Mouse (Mus musculus) MEL (cell line): Measurements from ENCODE around the gene Rock2. TPM values are rescaled to one million over a fixed set of nuclear protein-coding genes. Genes with fewer than 3 reads are reported as not detected.

Experiments
- DNase-seq: peaks from one replicate; pipeline ENCODE4 v3.0.0; 2011; ENCODE audit warnings: low read depth, low spot score
- H3K27ac ChIP-seq: 2 replicates; pipeline ENCODE4 v1.5.1; 2012; ENCODE audit warnings: low read depth, mild to moderate bottlenecking, control low read depth, low read length, moderate library complexity; ENCODE audit not compliant: control insufficient read depth
- H3K27me3 ChIP-seq, 2 experiments: fragments of 150-350 bp in 1 of 2; sonication (generic) in 1 of 2; 2 replicates each; pipeline ENCODE4 v1.6.1; 2012; ENCODE audit warnings: low read length in 2 of 2, mild to moderate bottlenecking in 2 of 2, improper control_type of control experiment in 1 of 2, moderate library complexity in 1 of 2; ENCODE audit not compliant: insufficient read depth in 2 of 2, control insufficient read depth in 1 of 2
- H3K36me3 ChIP-seq, 2 experiments: 2 replicates each; pipeline ENCODE4 v1.6.1; 2012 to 2014; ENCODE audit warnings: low read length in 2 of 2, improper control_type of control experiment in 1 of 2, inconsistent platforms in 1 of 2, mild to moderate bottlenecking in 1 of 2; ENCODE audit not compliant: insufficient read depth in 2 of 2, control insufficient read depth in 1 of 2
- H3K4me1 ChIP-seq, 2 experiments: fragments of 150-350 bp in 1 of 2; sonication (generic) in 1 of 2; 2 replicates each; pipeline ENCODE4 v1.6.1; 2012; ENCODE audit warnings: low read length in 2 of 2, improper control_type of control experiment in 1 of 2, mild to moderate bottlenecking in 1 of 2; ENCODE audit not compliant: insufficient read depth in 2 of 2, control insufficient read depth in 1 of 2
- H3K4me3 ChIP-seq, 2 experiments: fragments of 150-350 bp in 1 of 2; sonication (generic) in 1 of 2; 2 replicates each; pipeline ENCODE4 v1.5.1; 2012; ENCODE audit warnings: low read depth in 2 of 2, low read length in 2 of 2, mild to moderate bottlenecking in 2 of 2, moderate library complexity in 2 of 2, control low read depth in 1 of 2, improper control_type of control experiment in 1 of 2; ENCODE audit not compliant: control insufficient read depth in 1 of 2, insufficient read depth in 1 of 2
- H3K79me2 ChIP-seq: 2 replicates; pipeline ENCODE4 v1.6.1; 2012; ENCODE audit warnings: mild to moderate bottlenecking, low read length, moderate library complexity; ENCODE audit not compliant: control insufficient read depth, poor library complexity, insufficient read depth
- H3K9ac ChIP-seq: 2 replicates; pipeline ENCODE4 v1.6.1; 2012; ENCODE audit warnings: low read depth, mild to moderate bottlenecking, control low read depth, low read length, moderate library complexity; ENCODE audit not compliant: control insufficient read depth, poor library complexity, severe bottlenecking
- H3K9me3 ChIP-seq: fragments of 150-350 bp; sonication (generic); replicated peaks from 2 replicates; pipeline ENCODE4 v1.6.1; 2012; ENCODE audit warnings: mild to moderate bottlenecking, low read length, improper control_type of control experiment, moderate library complexity; ENCODE audit not compliant: insufficient read depth
- BHLHE40 ChIP-seq: IDR thresholded peaks from 2 replicates; pipeline ENCODE4 v1.6.1; 2012; ENCODE audit warnings: low read depth, mild to moderate bottlenecking, inconsistent platforms, low read length, improper control_type of control experiment, borderline replicate concordance
- CHD2 ChIP-seq: IDR thresholded peaks from 2 replicates; pipeline ENCODE4 v1.6.1; 2011; ENCODE audit warnings: low read length, improper control_type of control experiment
- CTCF ChIP-seq, 3 experiments: IDR thresholded peaks in 2 of 3; conservative IDR thresholded peaks in 1 of 3; 2 replicates each; pipeline ENCODE4 v1.5.1; 2011 to 2012; ENCODE audit warnings: low read length in 3 of 3, low read depth in 2 of 3, mild to moderate bottlenecking in 2 of 3, improper control_type of control experiment in 1 of 3, inconsistent platforms in 1 of 3, mixed read lengths in 1 of 3, moderate library complexity in 1 of 3; ENCODE audit not compliant: control insufficient read depth in 1 of 3, insufficient read depth in 1 of 3, poor library complexity in 1 of 3, severe bottlenecking in 1 of 3
- E2F4 ChIP-seq: IDR thresholded peaks from 2 replicates; pipeline ENCODE4 v1.6.1; 2011; ENCODE audit warnings: low read depth, low read length, improper control_type of control experiment, borderline replicate concordance
- EP300 ChIP-seq, 2 experiments: IDR thresholded peaks; 2 replicates each; pipeline ENCODE4 v1.6.1; 2011; ENCODE audit warnings: improper control_type of control experiment in 2 of 2, low read length in 2 of 2, low read depth in 1 of 2, mild to moderate bottlenecking in 1 of 2
- JUND ChIP-seq: IDR thresholded peaks from 2 replicates; pipeline ENCODE4 v1.6.1; 2011; ENCODE audit warnings: low read depth, mild to moderate bottlenecking, improper control_type of control experiment, low read length
- KAT2A ChIP-seq: conservative IDR thresholded peaks from 2 replicates; pipeline ENCODE4 v1.6.1; 2012; ENCODE audit warnings: low read depth, low read length, improper control_type of control experiment, inconsistent platforms
- MAFK ChIP-seq: IDR thresholded peaks from 2 replicates; pipeline ENCODE4 v1.6.1; 2011; ENCODE audit warnings: low read depth, mild to moderate bottlenecking, low read length, improper control_type of control experiment, borderline replicate concordance
- MAX ChIP-seq: IDR thresholded peaks from 2 replicates; pipeline ENCODE4 v1.6.1; 2011; ENCODE audit warnings: low read length, improper control_type of control experiment
- MAZ ChIP-seq: IDR thresholded peaks from 2 replicates; pipeline ENCODE4 v1.6.1; 2012; ENCODE audit warnings: low read depth, mild to moderate bottlenecking, inconsistent platforms, low read length, improper control_type of control experiment
- MEF2A ChIP-seq: IDR thresholded peaks from 2 replicates; pipeline ENCODE4 v1.6.1; 2014; ENCODE audit warnings: low read depth, mild to moderate bottlenecking, inconsistent platforms, low read length, improper control_type of control experiment; ENCODE audit not compliant: poor library complexity, insufficient replicate concordance, severe bottlenecking; ENCODE audit errors: extremely low read depth
- MXI1 ChIP-seq: IDR thresholded peaks from 2 replicates; pipeline ENCODE4 v1.6.1; 2011; ENCODE audit warnings: mild to moderate bottlenecking, low read depth, low read length, improper control_type of control experiment
- MYC ChIP-seq: IDR thresholded peaks from 2 replicates; pipeline ENCODE4 v1.6.1; 2011; ENCODE audit warnings: low read depth, mild to moderate bottlenecking, low read length, improper control_type of control experiment, moderate library complexity
- POLR2A ChIP-seq, 2 experiments: IDR thresholded peaks; 2 replicates each; pipeline ENCODE4 v1.6.1; 2011 to 2012; ENCODE audit warnings: low read length in 2 of 2, mild to moderate bottlenecking in 2 of 2, control low read depth in 1 of 2, improper control_type of control experiment in 1 of 2, low read depth in 1 of 2, moderate library complexity in 1 of 2; ENCODE audit not compliant: control insufficient read depth in 1 of 2, insufficient read depth in 1 of 2, poor library complexity in 1 of 2
- POLR2AphosphoS2 ChIP-seq: IDR thresholded peaks from 2 replicates; pipeline ENCODE4 v1.6.1; 2011; ENCODE audit warnings: low read length, improper control_type of control experiment
- SIN3A ChIP-seq: IDR thresholded peaks from 2 replicates; pipeline ENCODE4 v1.6.1; 2012; ENCODE audit warnings: low read length, improper control_type of control experiment, inconsistent platforms
- TAL1 ChIP-seq: IDR thresholded peaks from 2 replicates; pipeline ENCODE4 v1.6.1; 2012; ENCODE audit warnings: mild to moderate bottlenecking, inconsistent platforms, low read length, moderate library complexity, mixed read lengths
- TBP ChIP-seq: IDR thresholded peaks from 2 replicates; pipeline ENCODE4 v1.8.0; 2011; ENCODE audit warnings: low read depth, low read length, improper control_type of control experiment
- TCF12 ChIP-seq: IDR thresholded peaks from 2 replicates; pipeline ENCODE4 v1.6.1; 2014; ENCODE audit warnings: low read depth, mild to moderate bottlenecking, inconsistent platforms, low read length, improper control_type of control experiment, moderate library complexity
- USF2 ChIP-seq, 2 experiments: IDR thresholded peaks; 2 replicates each; pipeline ENCODE4 v1.6.1; 2011 to 2012; ENCODE audit warnings: improper control_type of control experiment in 2 of 2, low read length in 2 of 2, borderline replicate concordance in 1 of 2, inconsistent platforms in 1 of 2, low read depth in 1 of 2, mild to moderate bottlenecking in 1 of 2; ENCODE audit not compliant: insufficient read depth in 1 of 2
- ZMIZ1 ChIP-seq: IDR thresholded peaks from 2 replicates; pipeline ENCODE4 v1.6.1; 2012; ENCODE audit warnings: low read depth, mild to moderate bottlenecking, inconsistent platforms, low read length, improper control_type of control experiment, moderate library complexity
- polyA plus RNA-seq, 2 experiments: library from polyadenylated mRNA; stranded (reverse) in 1 of 2; unstranded in 1 of 2; fragments of >175 nt in 1 of 2; fragments of >200 nt in 1 of 2; gene quantifications; 2 replicates each; pipeline versions ENCODE4 v1.2.1 to v1.2.4; 2012; ENCODE audit warnings: low replicate concordance in 2 of 2, low read depth in 1 of 2; ENCODE audit not compliant: insufficient read length in 2 of 2, insufficient read depth in 1 of 2, missing spikeins in 1 of 2
- total RNA-seq: library from RNA; depleted of rRNA; stranded (reverse); fragments of 300-350 nt; gene quantifications from 2 replicates; pipeline ENCODE4 v1.2.3, GENCODE M21; 2012

The Rock2 gene
- total and polyA plus RNA-seq, 3 experiments, result 10.9 to 46.4 (median 14.4) TPM

- peak overlapping the region; percentile 63 for H3K9ac ChIP-seq
- peaks cover 19 to 29% of the 10 kb centered on the region in 2 experiments for H3K4me1 ChIP-seq
- DNase-seq, result no peak
- peak overlapping the region; percentile 58 to 99 for H3K4me3 ChIP-seq
- H3K27me3 ChIP-seq, result no peaks in the 10 kb centered on the region; a peak in 2 of 4 replicates
- no peaks in the 10 kb centered on the region for H3K9me3 ChIP-seq
- no peak overlapping the region for H3K27ac ChIP-seq
- TF ChIP-seq E2F4 (no peak), TBP (no peak), USF2 (IDR thresholded peaks at IDR 0.05; ENCODE audit: borderline replicate concordance in 1 of 2, insufficient read depth in 1 of 2, low read depth in 1 of 2, low read length in 2 of 2) (no peak), EP300 (IDR thresholded peaks at IDR 0.05; ENCODE audit: low read depth in 1 of 2, low read length in 2 of 2) (no peak), MAFK (no peak), TAL1 (no peak), MEF2A (no peak), TCF12 (no peak), BHLHE40 (no peak), JUND (no peak), MAZ (no peak), CHD2 (no peak), MYC (no peak)
- H3K79me2 ChIP-seq, result peaks cover 31% of the 10 kb centered on the region
- H3K36me3 ChIP-seq, result peaks cover 0 to 38% of the 10 kb centered on the region in 2 experiments; a peak in 2 of 4 replicates
Measured at GRCm38 (mm10) chr12:16893656-16894395, 869 bp upstream of the Rock2 start.

- Histone ChIP-seq H3K9ac (peak overlapping the region; percentile 96), H3K4me1 (peaks cover 30% of the 10 kb centered on the region in 2 experiments), H3K27ac (peak overlapping the region; percentile 65), H3K36me3 (peaks cover 0 to 49% of the 10 kb centered on the region in 2 experiments; a peak in 2 of 4 replicates), H3K9me3 (no peaks in the 10 kb centered on the region), H3K27me3 (no peaks in the 10 kb centered on the region), H3K79me2 (peaks cover 35% of the 10 kb centered on the region), H3K4me3 (peak overlapping the region; percentile 74 to 100)
- TF ChIP-seq KAT2A, result no peak
- TF ChIP-seq POLR2A (IDR thresholded peaks at IDR 0.05; ENCODE audit: control insufficient read depth in 1 of 2, insufficient read depth in 1 of 2, low read depth in 1 of 2, low read length in 2 of 2, poor library complexity in 1 of 2), result peak in 1 of 2 experiments; percentile 9; a peak in 1 of 4 replicates
- TF ChIP-seq CTCF (IDR thresholded peaks at IDR 0.05 in 2 of 3, conservative IDR thresholded peaks at IDR 0.05 in 1 of 3; ENCODE audit: control insufficient read depth in 1 of 3, insufficient read depth in 1 of 3, low read depth in 2 of 3, low read length in 3 of 3, poor library complexity in 1 of 3, severe bottlenecking in 1 of 3), result no peak
- no peak for TF ChIP-seq MYC
- 0 out of 2 replicates have a peak, but pooled peaks have one; percentile 1 for TF ChIP-seq MAX
- TF ChIP-seq SIN3A, result no peak; the same call in none of the 2 replicates
- TF ChIP-seq MAZ, result no peak
- 0 out of 2 replicates have a peak, but pooled peaks have one; percentile 8 for TF ChIP-seq MXI1
- TF ChIP-seq TAL1, result no peak
- TF ChIP-seq POLR2AphosphoS2, result 0 out of 2 replicates have a peak, but pooled peaks have one; percentile 19
- TF ChIP-seq ZMIZ1, result no peak
- DNase-seq, result peak; percentile 68
Measured at GRCm38 (mm10) chr12:16895221-16895928, 680 bp downstream of the Rock2 start.
